Mouse (Mus musculus) left cerebral cortex, postnatal 36 days (tissue): ENCODE measurements around the gene Rassf5. TPM values are rescaled to one million over a fixed set of nuclear protein-coding genes. Genes with fewer than 3 reads are reported as not detected.

Source experiments
- total RNA-seq, 2 experiments: library from RNA; stranded (reverse); gene quantifications; 2 replicates each; pipeline ENCODE4 v1.2.3; 2021

Gene Rassf5
- total RNA-seq, 2 experiments from 2014 or later, result 24.6 to 31.7 TPM

Other genes with a start within 250 kb of the Rassf5 start
- gene Il10, start 225.4 kb downstream of the Rassf5 start, total RNA-seq, result not detected
- gene Mapkapk2, start 147.4 kb downstream of the Rassf5 start, total RNA-seq, result 10 to 100 TPM; 26.3 to 30.7 TPM
- 10 to 100 TPM in 1 of 2 experiments, 1 to 10 TPM in 1; 8.1 to 14.0 TPM for gene Dyrk3, start 106.9 kb downstream of the Rassf5 start, total RNA-seq
- gene Eif2d, start 92.1 kb downstream of the Rassf5 start, total RNA-seq, result 10 to 100 TPM; 31.6 to 38.6 TPM
- 1 to 10 TPM in 1 of 2 experiments, under 1 TPM in 1; 0.69 to 2.5 TPM for gene Ikbke, start 34.3 kb upstream of the Rassf5 start, total RNA-seq